Mouse (Mus musculus): ENCODE results near the gene Myo18a. TPM values are rescaled to one million over a fixed set of nuclear protein-coding genes. Genes with fewer than 3 reads are reported as not detected.
A peak's percentile ranks its signal among the peaks of the same experiment; 100 is the strongest.

Gene Myo18a
- polyA plus RNA-seq, 1 experiment from 2014 or later: 42.3 TPM

GRCm38 (mm10) chr11:77887373-77887960, 124.4 kb downstream of the Myo18a start:
- H3K36me3 ChIP-seq (ENCODE audit: control insufficient read depth, insufficient read depth, low read length): no peaks in the 10 kb centered on the region
- no peaks in the 10 kb centered on the region for H3K9me3 ChIP-seq (ENCODE audit: control insufficient read depth, low read length)
- ATAC-seq (ENCODE audit: low FRiP score, low TSS enrichment) (peak; percentile 58; the same call in 1 of the 2 replicates), DNase-seq (peak; percentile 75)
- H3K27me3 ChIP-seq (ENCODE audit: control insufficient read depth, insufficient read depth, low read length): peaks cover 12% of the 10 kb centered on the region; the same call in 1 of the 2 replicates
- no peak overlapping the region for H3K4me3 ChIP-seq (replicated peaks; ENCODE audit: low read depth, low read length)
- H3K4me1 ChIP-seq (ENCODE audit: control insufficient read depth, insufficient read depth, low read length): peaks cover 62% of the 10 kb centered on the region
- peak overlapping the region; percentile 21 for H3K4me2 ChIP-seq (ENCODE audit: low read length)
- H3K27ac ChIP-seq (replicated peaks; ENCODE audit: low read depth, low read length): peak overlapping the region; percentile 85
- no peak overlapping the region; the same call in 1 of the 2 replicates for H3K9ac ChIP-seq (replicated peaks; ENCODE audit: low read length)
- 11% methylated on average over 17 of the region's 17 CpGs for WGBS

- Histone ChIP-seq H3K4me2 (ENCODE audit: low read length) (no peak overlapping the region), H3K4me1 (ENCODE audit: control insufficient read depth, insufficient read depth, low read length) (peaks cover 73% of the 10 kb centered on the region), H3K9ac (replicated peaks; ENCODE audit: low read length) (no peak overlapping the region), H3K4me3 (replicated peaks; ENCODE audit: low read depth, low read length) (no peak overlapping the region), H3K36me3 (ENCODE audit: control insufficient read depth, insufficient read depth, low read length) (no peaks in the 10 kb centered on the region), H3K27ac (replicated peaks; ENCODE audit: low read depth, low read length) (no peak overlapping the region), H3K9me3 (ENCODE audit: control insufficient read depth, low read length) (no peaks in the 10 kb centered on the region), H3K27me3 (ENCODE audit: control insufficient read depth, insufficient read depth, low read length) (peaks cover 6% of the 10 kb centered on the region; the same call in 1 of the 2 replicates)
- 94% methylated on average over 5 of the region's 5 CpGs for WGBS
- no peak for ATAC-seq (ENCODE audit: low FRiP score, low TSS enrichment)
- no peak for DNase-seq
Measured at GRCm38 (mm10) chr11:77888846-77889245, 125.8 kb downstream of the Myo18a start.

GRCm38 (mm10) chr11:77889484-77889883, 126.4 kb downstream of the Myo18a start:
- no peaks in the 10 kb centered on the region for H3K9me3 ChIP-seq (ENCODE audit: control insufficient read depth, low read length)
- H3K4me1 ChIP-seq (ENCODE audit: control insufficient read depth, insufficient read depth, low read length): peaks cover 74% of the 10 kb centered on the region
- no peak overlapping the region for H3K27ac ChIP-seq (replicated peaks; ENCODE audit: low read depth, low read length)
- no peak overlapping the region for H3K4me3 ChIP-seq (replicated peaks; ENCODE audit: low read depth, low read length)
- H3K4me2 ChIP-seq (ENCODE audit: low read length): no peak overlapping the region
- no peak for ATAC-seq (ENCODE audit: low FRiP score, low TSS enrichment)
- no peaks in the 10 kb centered on the region for H3K36me3 ChIP-seq (ENCODE audit: control insufficient read depth, insufficient read depth, low read length)
- H3K9ac ChIP-seq (replicated peaks; ENCODE audit: low read length): no peak overlapping the region
- peaks cover 6% of the 10 kb centered on the region; the same call in 1 of the 2 replicates for H3K27me3 ChIP-seq (ENCODE audit: control insufficient read depth, insufficient read depth, low read length)
- 60% methylated on average over 1 of the region's 2 CpGs for WGBS
- DNase-seq: no peak

GRCm38 (mm10) chr11:77890648-77891258, 127.7 kb downstream of the Myo18a start:
- Histone ChIP-seq H3K9ac (replicated peaks; ENCODE audit: low read length) (no peak overlapping the region), H3K27me3 (ENCODE audit: control insufficient read depth, insufficient read depth, low read length) (peaks cover 6% of the 10 kb centered on the region; the same call in 1 of the 2 replicates), H3K4me1 (ENCODE audit: control insufficient read depth, insufficient read depth, low read length) (peaks cover 72% of the 10 kb centered on the region), H3K9me3 (ENCODE audit: control insufficient read depth, low read length) (no peaks in the 10 kb centered on the region), H3K36me3 (ENCODE audit: control insufficient read depth, insufficient read depth, low read length) (no peaks in the 10 kb centered on the region), H3K4me2 (ENCODE audit: low read length) (no peak overlapping the region), H3K27ac (replicated peaks; ENCODE audit: low read depth, low read length) (no peak overlapping the region; the same call in 1 of the 2 replicates), H3K4me3 (replicated peaks; ENCODE audit: low read depth, low read length) (no peak overlapping the region)
- 60% methylated on average over 2 of the region's 2 CpGs for WGBS
- no peak for ATAC-seq (ENCODE audit: low FRiP score, low TSS enrichment)
- no peak for DNase-seq

- DNase-seq: peak; percentile 64
- 5% methylated on average over 5 of the region's 5 CpGs for WGBS
Measured at GRCm38 (mm10) chr11:77892883-77893282, 129.8 kb downstream of the Myo18a start.

GRCm38 (mm10) chr11:77893283-77893682, 130.2 kb downstream of the Myo18a start:
- ATAC-seq (ENCODE audit: low FRiP score, low TSS enrichment) (no peak), DNase-seq (no peak)
- H3K4me3 ChIP-seq (replicated peaks; ENCODE audit: low read depth, low read length): no peak overlapping the region
- no peaks in the 10 kb centered on the region for H3K36me3 ChIP-seq (ENCODE audit: control insufficient read depth, insufficient read depth, low read length)
- peaks cover 6% of the 10 kb centered on the region; the same call in 1 of the 2 replicates for H3K27me3 ChIP-seq (ENCODE audit: control insufficient read depth, insufficient read depth, low read length)
- H3K4me1 ChIP-seq (ENCODE audit: control insufficient read depth, insufficient read depth, low read length): peaks cover 72% of the 10 kb centered on the region
- peak overlapping the region; percentile 90 for H3K27ac ChIP-seq (replicated peaks; ENCODE audit: low read depth, low read length)
- peak overlapping the region; percentile 37 for H3K4me2 ChIP-seq (ENCODE audit: low read length)
- no peaks in the 10 kb centered on the region for H3K9me3 ChIP-seq (ENCODE audit: control insufficient read depth, low read length)
- 11% methylated on average over 6 of the region's 6 CpGs for WGBS
- H3K9ac ChIP-seq (replicated peaks; ENCODE audit: low read length): no peak overlapping the region; the same call in 1 of the 2 replicates

More at GRCm38 (mm10) chr11:77892883-77893282, 129.8 kb downstream of the Myo18a start:
- H3K9me3 ChIP-seq (ENCODE audit: control insufficient read depth, low read length): no peaks in the 10 kb centered on the region
- peaks cover 72% of the 10 kb centered on the region for H3K4me1 ChIP-seq (ENCODE audit: control insufficient read depth, insufficient read depth, low read length)
- H3K4me2 ChIP-seq (ENCODE audit: low read length): peak overlapping the region; percentile 37
- no peak for ATAC-seq (ENCODE audit: low FRiP score, low TSS enrichment)
- H3K9ac ChIP-seq (replicated peaks; ENCODE audit: low read length): no peak overlapping the region
- H3K36me3 ChIP-seq (ENCODE audit: control insufficient read depth, insufficient read depth, low read length): no peaks in the 10 kb centered on the region
- H3K27me3 ChIP-seq (ENCODE audit: control insufficient read depth, insufficient read depth, low read length): peaks cover 6% of the 10 kb centered on the region; the same call in 1 of the 2 replicates
- H3K27ac ChIP-seq (replicated peaks; ENCODE audit: low read depth, low read length): peak overlapping the region; percentile 90
- H3K4me3 ChIP-seq (replicated peaks; ENCODE audit: low read depth, low read length): no peak overlapping the region

GRCm38 (mm10) chr11:77893787-77894718, 131.0 kb downstream of the Myo18a start, which contains the start of gene Pipox:
TSS of gene Pipox (minus strand) at chr11:77894096.
- H3K9ac ChIP-seq (replicated peaks; ENCODE audit: low read length): no peak within 1 kb of the TSS; the same call in 1 of the 2 replicates
- no peaks in the 10 kb centered on the region for H3K9me3 ChIP-seq (ENCODE audit: control insufficient read depth, low read length)
- no peak within 1 kb of the TSS for H3K4me3 ChIP-seq (replicated peaks; ENCODE audit: low read depth, low read length)
- H3K27me3 ChIP-seq (ENCODE audit: control insufficient read depth, insufficient read depth, low read length): peaks cover 6% of the 10 kb centered on the region; the same call in 1 of the 2 replicates
- no peaks in the 10 kb centered on the region for H3K36me3 ChIP-seq (ENCODE audit: control insufficient read depth, insufficient read depth, low read length)
- H3K27ac ChIP-seq (replicated peaks; ENCODE audit: low read depth, low read length): peak within 1 kb of the TSS; percentile 90
- WGBS: 4% methylated on average over 11 of the region's 11 CpGs
- H3K4me1 ChIP-seq (ENCODE audit: control insufficient read depth, insufficient read depth, low read length): peaks cover 80% of the 10 kb centered on the region
- ATAC-seq (ENCODE audit: low FRiP score, low TSS enrichment) (peak; percentile 86), DNase-seq (peak; percentile 88)
- peak within 1 kb of the TSS; percentile 37 for H3K4me2 ChIP-seq (ENCODE audit: low read length)

- Histone ChIP-seq H3K36me3 (ENCODE audit: control insufficient read depth, insufficient read depth, low read length) (no peaks in the 10 kb centered on the region), H3K27ac (replicated peaks; ENCODE audit: low read depth, low read length) (peak overlapping the region; percentile 87; the same call in 1 of the 2 replicates), H3K27me3 (ENCODE audit: control insufficient read depth, insufficient read depth, low read length) (peaks cover 6% of the 10 kb centered on the region; the same call in 1 of the 2 replicates), H3K4me2 (ENCODE audit: low read length) (no peak overlapping the region), H3K4me1 (ENCODE audit: control insufficient read depth, insufficient read depth, low read length) (peaks cover 80% of the 10 kb centered on the region), H3K4me3 (replicated peaks; ENCODE audit: low read depth, low read length) (no peak overlapping the region), H3K9ac (replicated peaks; ENCODE audit: low read length) (no peak overlapping the region), H3K9me3 (ENCODE audit: control insufficient read depth, low read length) (no peaks in the 10 kb centered on the region)
- 60% methylated on average over 2 of the region's 2 CpGs for WGBS
- ATAC-seq (ENCODE audit: low FRiP score, low TSS enrichment) (no peak), DNase-seq (no peak)
Measured at GRCm38 (mm10) chr11:77894967-77895366, 131.9 kb downstream of the Myo18a start.

Data from midbrain, embryonic 14.5 days (tissue).